Mouse (Mus musculus) lung, embryonic 15.5 days (tissue): Measurements from ENCODE around the gene Tor3a. TPM values are rescaled to one million over a fixed set of nuclear protein-coding genes. Genes with fewer than 3 reads are reported as not detected.

Experiments used
- ATAC-seq: fragments of 200-750 bp; cut with Nextera tagmentation; 2 replicates; pipeline ENCODE4 v1.8.0; 2017; ENCODE audit warnings: moderate number of reproducible peaks, borderline replicate concordance; ENCODE audit not compliant: low FRiP score, low TSS enrichment; ENCODE audit errors: extremely low read depth
- H3K27ac ChIP-seq: fragments of 300-500 bp; sonication (generic); 2 replicates; pipeline ENCODE4 v1.5.1; 2015; ENCODE audit warnings: moderate library complexity, mild to moderate bottlenecking, inconsistent platforms
- H3K27me3 ChIP-seq: fragments of 300-500 bp; sonication (generic); 2 replicates; pipeline ENCODE4 v1.6.1; 2015; ENCODE audit warnings: inconsistent platforms
- H3K36me3 ChIP-seq: fragments of 300-500 bp; sonication (generic); 2 replicates; pipeline ENCODE4 v1.6.1; 2015; ENCODE audit warnings: inconsistent platforms
- H3K4me1 ChIP-seq: fragments of 300-500 bp; sonication (generic); 2 replicates; pipeline ENCODE4 v1.6.1; 2015; ENCODE audit warnings: inconsistent platforms
- H3K4me2 ChIP-seq: fragments of 300-500 bp; sonication (generic); 2 replicates; pipeline ENCODE4 v1.6.1; 2015; ENCODE audit warnings: inconsistent platforms, mild to moderate bottlenecking, moderate library complexity
- H3K4me3 ChIP-seq: fragments of 300-500 bp; sonication (generic); 2 replicates; pipeline ENCODE4 v1.5.1; 2015; ENCODE audit warnings: mild to moderate bottlenecking, inconsistent platforms
- H3K9ac ChIP-seq: fragments of 300-500 bp; sonication (generic); 2 replicates; pipeline ENCODE4 v1.6.1; 2015; ENCODE audit warnings: inconsistent platforms
- H3K9me3 ChIP-seq: fragments of 300-500 bp; sonication (generic); 2 replicates; pipeline ENCODE4 v1.6.1; 2016; ENCODE audit warnings: inconsistent platforms
- WGBS: fragments of 180-500 bp; shearing (Covaris S2); methylation state at CpG from one replicate; pipeline ENCODE4 v1.1.7; 2015; 5-methylcytosine and 5-hydroxymethylcytosine counted together
- polyA plus RNA-seq: library from polyadenylated mRNA; unstranded; fragments of >200 nt; fragmentation: Nextera tagmentation; extraction: Ambion mirVana; gene quantifications from 2 replicates; pipeline ENCODE4 v1.2.1, GENCODE M21; 2015

Tor3a gene
- polyA plus RNA-seq, 1 experiment from 2014 or later = 12.3 TPM

GRCm38 (mm10) chr1:156645971-156646370 lies 28.2 kb downstream of the Tor3a start:
- no peak overlapping the region for H3K27ac ChIP-seq
- WGBS = 78% methylated on average over 4 of the region's 4 CpGs
- ATAC-seq = no peak
- H3K9me3 ChIP-seq = no peaks in the 10 kb centered on the region
- H3K4me1 ChIP-seq = no peaks in the 10 kb centered on the region
- H3K36me3 ChIP-seq = peaks cover 31% of the 10 kb centered on the region
- no peak overlapping the region for H3K4me3 ChIP-seq
- H3K4me2 ChIP-seq = no peak overlapping the region
- no peak overlapping the region for H3K9ac ChIP-seq
- no peaks in the 10 kb centered on the region for H3K27me3 ChIP-seq

GRCm38 (mm10) chr1:156644780-156645523 lies 29.2 kb downstream of the Tor3a start:
- no peak for ATAC-seq
- Histone ChIP-seq H3K27ac (no peak overlapping the region), H3K27me3 (no peaks in the 10 kb centered on the region), H3K4me1 (no peaks in the 10 kb centered on the region), H3K4me3 (no peak overlapping the region), H3K9me3 (no peaks in the 10 kb centered on the region), H3K9ac (no peak overlapping the region), H3K36me3 (peaks cover 40% of the 10 kb centered on the region), H3K4me2 (no peak overlapping the region)
- 76% methylated on average over 13 of the region's 13 CpGs for WGBS

- Histone ChIP-seq H3K27ac (no peak overlapping the region), H3K4me3 (no peak overlapping the region), H3K9me3 (no peaks in the 10 kb centered on the region), H3K27me3 (no peaks in the 10 kb centered on the region), H3K4me2 (no peak overlapping the region), H3K4me1 (no peaks in the 10 kb centered on the region), H3K9ac (no peak overlapping the region), H3K36me3 (peaks cover 42% of the 10 kb centered on the region)
- WGBS = 82% methylated on average over 10 of the region's 10 CpGs
- no peak for ATAC-seq
Observed at GRCm38 (mm10) chr1:156644061-156644460, 30.1 kb downstream of the Tor3a start.

GRCm38 (mm10) chr1:156642813-156643212 lies 31.3 kb downstream of the Tor3a start:
- H3K36me3 ChIP-seq = peaks cover 42% of the 10 kb centered on the region
- H3K9ac ChIP-seq = no peak overlapping the region
- H3K27me3 ChIP-seq = no peaks in the 10 kb centered on the region
- ATAC-seq = no peak
- no peak overlapping the region for H3K4me3 ChIP-seq
- H3K4me2 ChIP-seq = no peak overlapping the region
- H3K4me1 ChIP-seq = no peaks in the 10 kb centered on the region
- no peaks in the 10 kb centered on the region for H3K9me3 ChIP-seq
- no peak overlapping the region for H3K27ac ChIP-seq
- WGBS = 61% methylated on average over 12 of the region's 12 CpGs

- no peak overlapping the region for H3K4me2 ChIP-seq
- H3K27me3 ChIP-seq = no peaks in the 10 kb centered on the region
- no peak overlapping the region for H3K9ac ChIP-seq
- no peak overlapping the region for H3K4me3 ChIP-seq
- no peaks in the 10 kb centered on the region for H3K9me3 ChIP-seq
- ATAC-seq = no peak
- H3K4me1 ChIP-seq = no peaks in the 10 kb centered on the region
- 85% methylated on average over 10 of the region's 10 CpGs for WGBS
- no peak overlapping the region for H3K27ac ChIP-seq
- H3K36me3 ChIP-seq = peaks cover 38% of the 10 kb centered on the region
Observed at GRCm38 (mm10) chr1:156641808-156642207, 32.3 kb downstream of the Tor3a start.

GRCm38 (mm10) chr1:156640577-156640976 lies 33.6 kb downstream of the Tor3a start:
- H3K36me3 ChIP-seq = peaks cover 43% of the 10 kb centered on the region

GRCm38 (mm10) chr1:156639455-156639854 lies 34.7 kb downstream of the Tor3a start:
- WGBS = 85% methylated on average over 5 of the region's 5 CpGs
- Histone ChIP-seq H3K27me3 (no peaks in the 10 kb centered on the region), H3K4me2 (no peak overlapping the region), H3K4me1 (no peaks in the 10 kb centered on the region), H3K9me3 (no peaks in the 10 kb centered on the region), H3K27ac (no peak overlapping the region), H3K36me3 (peaks cover 50% of the 10 kb centered on the region), H3K9ac (no peak overlapping the region), H3K4me3 (no peak overlapping the region)
- ATAC-seq = no peak

More at GRCm38 (mm10) chr1:156640577-156640976, 33.6 kb downstream of the Tor3a start:
- no peak overlapping the region for H3K27ac ChIP-seq
- no peaks in the 10 kb centered on the region for H3K4me1 ChIP-seq
- H3K27me3 ChIP-seq = no peaks in the 10 kb centered on the region
- H3K9ac ChIP-seq = no peak overlapping the region
- H3K4me3 ChIP-seq = no peak overlapping the region
- no peak overlapping the region for H3K4me2 ChIP-seq
- ATAC-seq = no peak; the same call in 1 of the 2 replicates
- no peaks in the 10 kb centered on the region for H3K9me3 ChIP-seq
- WGBS = 67% methylated on average over 4 of the region's 4 CpGs

GRCm38 (mm10) chr1:156635148-156635547 lies 39.0 kb downstream of the Tor3a start:
- no peaks in the 10 kb centered on the region for H3K27me3 ChIP-seq
- no peak for ATAC-seq
- no peak overlapping the region for H3K27ac ChIP-seq
- H3K4me3 ChIP-seq = no peak overlapping the region
- 77% methylated on average over 2 of the region's 2 CpGs for WGBS
- no peak overlapping the region for H3K9ac ChIP-seq
- peaks cover 53% of the 10 kb centered on the region for H3K36me3 ChIP-seq
- H3K9me3 ChIP-seq = no peaks in the 10 kb centered on the region
- H3K4me2 ChIP-seq = no peak overlapping the region
- H3K4me1 ChIP-seq = no peaks in the 10 kb centered on the region

- no peak overlapping the region for H3K4me2 ChIP-seq
- no peaks in the 10 kb centered on the region for H3K9me3 ChIP-seq
- H3K27ac ChIP-seq = no peak overlapping the region
- H3K27me3 ChIP-seq = no peaks in the 10 kb centered on the region
- peaks cover 54% of the 10 kb centered on the region for H3K36me3 ChIP-seq
- WGBS = 71% methylated on average over 10 of the region's 10 CpGs
- ATAC-seq = peak; percentile 46; the same call in 1 of the 2 replicates
- H3K4me1 ChIP-seq = no peaks in the 10 kb centered on the region
- H3K9ac ChIP-seq = no peak overlapping the region
- no peak overlapping the region for H3K4me3 ChIP-seq
Observed at GRCm38 (mm10) chr1:156633095-156633494, 41.1 kb downstream of the Tor3a start.

- no peak for ATAC-seq
- H3K4me3 ChIP-seq = no peak overlapping the region
- H3K4me1 ChIP-seq = no peaks in the 10 kb centered on the region
- H3K9ac ChIP-seq = no peak overlapping the region
- peaks cover 46% of the 10 kb centered on the region for H3K36me3 ChIP-seq
- H3K9me3 ChIP-seq = no peaks in the 10 kb centered on the region
- H3K27me3 ChIP-seq = no peaks in the 10 kb centered on the region
- no peak overlapping the region for H3K27ac ChIP-seq
- no peak overlapping the region for H3K4me2 ChIP-seq
Observed at GRCm38 (mm10) chr1:156630965-156631364, 43.2 kb downstream of the Tor3a start.

- Histone ChIP-seq H3K4me2 (no peak overlapping the region), H3K36me3 (peaks cover 50% of the 10 kb centered on the region), H3K9me3 (no peaks in the 10 kb centered on the region), H3K27ac (no peak overlapping the region), H3K4me1 (no peaks in the 10 kb centered on the region), H3K9ac (no peak overlapping the region), H3K4me3 (no peak overlapping the region), H3K27me3 (no peaks in the 10 kb centered on the region)
- no peak for ATAC-seq
- WGBS = 95% methylated on average over 8 of the region's 8 CpGs
Observed at GRCm38 (mm10) chr1:156629984-156630383, 44.2 kb downstream of the Tor3a start.

- Histone ChIP-seq H3K27ac (no peak overlapping the region), H3K36me3 (peaks cover 33% of the 10 kb centered on the region), H3K4me1 (no peaks in the 10 kb centered on the region), H3K4me3 (no peak overlapping the region), H3K9me3 (no peaks in the 10 kb centered on the region), H3K9ac (no peak overlapping the region), H3K27me3 (no peaks in the 10 kb centered on the region), H3K4me2 (no peak overlapping the region)
- 93% methylated on average over 3 of the region's 4 CpGs for WGBS
- no peak for ATAC-seq
Observed at GRCm38 (mm10) chr1:156626729-156627128, 47.4 kb downstream of the Tor3a start.
